In genomic region chr9:68759324-68759723, GRCm38 (mm10) we compare ENCODE assay signal across 13 mouse cellular contexts.
DNase-seq lines count a peak whose midpoint lies in the region; ATAC-seq and TF ChIP-seq lines count a peak whose summit lies in the region.
"Had no signal": no experiment of that assay in that cellular context is flagged by ENCODE, and none has a peak within 500 bp of the region (broad histone marks: within the 10 kb centered on the region; RNA-seq: fewer than 3 reads in every experiment).

No protein-coding gene starts in this region.

- peaks cover 8% of the 10 kb centered on the region; the same call in 1 of the 2 replicates for H3K4me1 ChIP-seq in hindbrain, postnatal 0 days (ENCODE audit: insufficient read depth, low read length)
- H3K4me1 ChIP-seq in hindbrain, embryonic 16.5 days (ENCODE audit: control insufficient read depth, insufficient read depth, low read depth, low read length), result peaks cover 18% of the 10 kb centered on the region
- no peaks in the 10 kb centered on the region for H3K4me1 ChIP-seq in lung, postnatal 0 days (ENCODE audit: insufficient read depth, low read depth, low read length)
- H3K4me1 ChIP-seq: megakaryocyte, embryonic 14.5 days had no signal

- TF ChIP-seq EP300 in lung, postnatal 0 days (IDR thresholded peaks at IDR 0.05), result no peak

- peak; percentile 64 for TF ChIP-seq CTCF in hindbrain, postnatal 0 days (IDR thresholded peaks at IDR 0.05; ENCODE audit: low read depth)
- peak; percentile 59 for TF ChIP-seq CTCF in lung, postnatal 0 days (IDR thresholded peaks at IDR 0.05)

- H3K27ac ChIP-seq in hindbrain, postnatal 0 days, result no peak overlapping the region
- no peak overlapping the region for H3K27ac ChIP-seq in hindbrain, embryonic 16.5 days (ENCODE audit: low read depth, low read length)
- H3K27ac ChIP-seq in lung, postnatal 0 days (ENCODE audit: low read length), result no peak overlapping the region
- H3K27ac ChIP-seq: limb, embryonic 15.5 days had no signal

- no peaks in the 10 kb centered on the region for H3K9me3 ChIP-seq in hindbrain, postnatal 0 days (ENCODE audit: low read length)
- no peaks in the 10 kb centered on the region for H3K9me3 ChIP-seq in hindbrain, embryonic 16.5 days (ENCODE audit: control insufficient read depth, low read length)
- no peaks in the 10 kb centered on the region for H3K9me3 ChIP-seq in lung, postnatal 0 days (ENCODE audit: low read length)
- H3K9me3 ChIP-seq: limb, embryonic 15.5 days; megakaryocyte, embryonic 14.5 days had no signal

- H3K9ac ChIP-seq in hindbrain, postnatal 0 days (replicated peaks; ENCODE audit: low read length), result no peak overlapping the region
- no peak overlapping the region for H3K9ac ChIP-seq in hindbrain, embryonic 16.5 days (ENCODE audit: low read depth, low read length)
- no peak overlapping the region for H3K9ac ChIP-seq in lung, postnatal 0 days (replicated peaks; ENCODE audit: low read depth)
- H3K9ac ChIP-seq: limb, embryonic 15.5 days had no signal

- no peak overlapping the region for H3K4me3 ChIP-seq in hindbrain, postnatal 0 days (ENCODE audit: low read length)
- no peak overlapping the region for H3K4me3 ChIP-seq in hindbrain, embryonic 16.5 days (ENCODE audit: low read length)
- no peak overlapping the region for H3K4me3 ChIP-seq in lung, postnatal 0 days (ENCODE audit: low read depth, low read length)
- H3K4me3 ChIP-seq: limb, embryonic 15.5 days; megakaryocyte, embryonic 14.5 days; myocyte had no signal

- peak; percentile 56 for DNase-seq in hindbrain, postnatal 0 days (ENCODE audit: low spot score)
- DNase-seq in lung, postnatal 0 days (ENCODE audit: low spot score), result no peak
- DNase-seq in lung, postnatal 4 days, result no peak
- peak; percentile 80 for DNase-seq in R1 (ENCODE audit: low read depth, low spot score)
- peak; percentile 49 for DNase-seq in retina, postnatal 1 day
- DNase-seq in right cerebral cortex, postnatal 36 days (ENCODE audit: low spot score in 2 of 2), result no peak
- DNase-seq: cerebellum, adult 9-11 months; kidney, postnatal 4 days; thymus, postnatal 4 days had no signal

- no peaks in the 10 kb centered on the region for H3K27me3 ChIP-seq in hindbrain, postnatal 0 days (ENCODE audit: insufficient read depth, low read length)
- no peaks in the 10 kb centered on the region for H3K27me3 ChIP-seq in hindbrain, embryonic 16.5 days (replicated peaks; ENCODE audit: control insufficient read depth, insufficient read depth, low read length)
- H3K27me3 ChIP-seq in lung, postnatal 0 days (replicated peaks; ENCODE audit: insufficient read depth, low read length), result no peaks in the 10 kb centered on the region
- H3K27me3 ChIP-seq: limb, embryonic 15.5 days; megakaryocyte, embryonic 14.5 days had no signal

- no peaks in the 10 kb centered on the region for H3K36me3 ChIP-seq in hindbrain, postnatal 0 days (ENCODE audit: insufficient read depth, low read length)
- no peaks in the 10 kb centered on the region for H3K36me3 ChIP-seq in hindbrain, embryonic 16.5 days (ENCODE audit: control insufficient read depth, insufficient read depth, low read length)
- H3K36me3 ChIP-seq in lung, postnatal 0 days (ENCODE audit: insufficient read depth, low read length), result no peaks in the 10 kb centered on the region
- H3K36me3 ChIP-seq: limb, embryonic 15.5 days had no signal

- no peak overlapping the region for H3K4me2 ChIP-seq in hindbrain, postnatal 0 days (ENCODE audit: low read depth, low read length)
- H3K4me2 ChIP-seq in hindbrain, embryonic 16.5 days (ENCODE audit: low read length), result no peak overlapping the region
- H3K4me2 ChIP-seq in lung, postnatal 0 days (replicated peaks; ENCODE audit: low read depth, low read length), result no peak overlapping the region
- H3K4me2 ChIP-seq: limb, embryonic 15.5 days had no signal

- ATAC-seq in hindbrain, postnatal 0 days, result peak; percentile 38; the same call in 1 of the 2 replicates
- ATAC-seq in hindbrain, embryonic 16.5 days, result no peak
- no peak for ATAC-seq in lung, postnatal 0 days

- WGBS in hindbrain, postnatal 0 days, result 77% methylated on average over 8 of the region's 8 CpGs
- WGBS in hindbrain, embryonic 16.5 days, result 74% methylated on average over 8 of the region's 8 CpGs
- WGBS in lung, postnatal 0 days, result 76% methylated on average over 8 of the region's 8 CpGs

Comparison
In these comparisons a context has a peak if more than half of its experiments do, and no peak if none do; other contexts are left out.
1. DNase-seq: peak in hindbrain, postnatal 0 days (single experiment), R1 (single experiment) and retina, postnatal 1 day (single experiment); none in lung, postnatal 0 days (single experiment), lung, postnatal 4 days (0 of 2) and right cerebral cortex, postnatal 36 days (0 of 2).